Mouse (Mus musculus) limb, embryonic 13.5 days (tissue): ENCODE measurements around the gene Igfbp2. TPM values are rescaled to one million over a fixed set of nuclear protein-coding genes. Genes with fewer than 3 reads are reported as not detected.

Experiments used
- ATAC-seq: fragments of 200-750 bp; cut with Nextera tagmentation; 2 replicates; pipeline ENCODE4 v1.8.0; 2017; ENCODE audit warnings: low read depth, moderate number of reproducible peaks, moderate TSS enrichment; ENCODE audit not compliant: low FRiP score
- H3K27ac ChIP-seq: fragments of 300-500 bp; sonication (generic); 2 replicates; pipeline ENCODE4 v1.5.1; 2015; ENCODE audit warnings: inconsistent platforms, mild to moderate bottlenecking, moderate library complexity
- H3K27me3 ChIP-seq: fragments of 300-500 bp; sonication (generic); 2 replicates; pipeline ENCODE4 v1.6.1; 2015; ENCODE audit warnings: mild to moderate bottlenecking, inconsistent platforms
- H3K36me3 ChIP-seq: fragments of 300-500 bp; sonication (generic); 2 replicates; pipeline ENCODE4 v1.6.1; 2015; ENCODE audit warnings: inconsistent platforms, mild to moderate bottlenecking, moderate library complexity
- H3K4me1 ChIP-seq: fragments of 300-500 bp; sonication (generic); 2 replicates; pipeline ENCODE4 v1.6.1; 2015; ENCODE audit warnings: inconsistent platforms
- H3K4me2 ChIP-seq: fragments of 300-500 bp; sonication (generic); replicated peaks from 2 replicates; pipeline ENCODE4 v1.6.1; 2015; ENCODE audit warnings: inconsistent platforms, mild to moderate bottlenecking, moderate library complexity
- H3K4me3 ChIP-seq: fragments of 300-500 bp; sonication (generic); 2 replicates; pipeline ENCODE4 v1.5.1; 2015; ENCODE audit warnings: moderate library complexity, mild to moderate bottlenecking, inconsistent platforms
- H3K9ac ChIP-seq: fragments of 300-500 bp; sonication (generic); 2 replicates; pipeline ENCODE4 v1.6.1; 2015; ENCODE audit warnings: mild to moderate bottlenecking, inconsistent platforms
- H3K9me3 ChIP-seq: fragments of 300-500 bp; sonication (generic); 2 replicates; pipeline ENCODE4 v1.6.1; 2016; ENCODE audit warnings: inconsistent platforms
- WGBS: fragments of 180-500 bp; shearing (Covaris S2); methylation state at CpG from one replicate; pipeline ENCODE4 v1.1.7; 2015; 5-methylcytosine and 5-hydroxymethylcytosine counted together
- polyA plus RNA-seq: library from polyadenylated mRNA; unstranded; fragments of >200 nt; fragmentation: Nextera tagmentation; extraction: Ambion mirVana; gene quantifications from 2 replicates; pipeline ENCODE4 v1.2.1, GENCODE M21; 2015

Igfbp2 gene
- polyA plus RNA-seq, 1 experiment from 2014 or later = 367 TPM

- no peaks in the 10 kb centered on the region for H3K27me3 ChIP-seq
- ATAC-seq = no peak
- H3K36me3 ChIP-seq = peaks cover 31% of the 10 kb centered on the region
- no peaks in the 10 kb centered on the region for H3K4me1 ChIP-seq
- H3K4me2 ChIP-seq = no peak overlapping the region
- no peak overlapping the region for H3K27ac ChIP-seq
- H3K9ac ChIP-seq = no peak overlapping the region
- 73% methylated on average over 8 of the region's 8 CpGs for WGBS
- no peaks in the 10 kb centered on the region for H3K9me3 ChIP-seq
- H3K4me3 ChIP-seq = no peak overlapping the region
Observed at GRCm38 (mm10) chr1:72839356-72839755, 15.1 kb downstream of the Igfbp2 start.

- Histone ChIP-seq H3K27me3 (no peaks in the 10 kb centered on the region), H3K36me3 (peaks cover 33% of the 10 kb centered on the region), H3K4me3 (no peak overlapping the region), H3K27ac (no peak overlapping the region), H3K4me1 (no peaks in the 10 kb centered on the region), H3K9ac (no peak overlapping the region), H3K9me3 (no peaks in the 10 kb centered on the region), H3K4me2 (no peak overlapping the region)
- 89% methylated on average over 7 of the region's 7 CpGs for WGBS
- ATAC-seq = no peak
Observed at GRCm38 (mm10) chr1:72839791-72840190, 15.5 kb downstream of the Igfbp2 start.

GRCm38 (mm10) chr1:72842666-72843459 lies 18.6 kb downstream of the Igfbp2 start:
- no peak overlapping the region for H3K4me2 ChIP-seq
- no peak overlapping the region for H3K4me3 ChIP-seq
- no peak overlapping the region for H3K9ac ChIP-seq
- H3K27me3 ChIP-seq = no peaks in the 10 kb centered on the region
- peaks cover 25% of the 10 kb centered on the region for H3K36me3 ChIP-seq
- no peaks in the 10 kb centered on the region for H3K9me3 ChIP-seq
- WGBS = 80% methylated on average over 18 of the region's 18 CpGs
- no peak for ATAC-seq
- H3K27ac ChIP-seq = no peak overlapping the region
- no peaks in the 10 kb centered on the region for H3K4me1 ChIP-seq

GRCm38 (mm10) chr1:72844675-72845074 lies 20.4 kb downstream of the Igfbp2 start:
- no peak overlapping the region for H3K4me2 ChIP-seq
- no peaks in the 10 kb centered on the region for H3K9me3 ChIP-seq
- H3K4me3 ChIP-seq = no peak overlapping the region
- no peak overlapping the region for H3K9ac ChIP-seq
- WGBS = 94% methylated on average over 6 of the region's 6 CpGs
- no peaks in the 10 kb centered on the region for H3K27me3 ChIP-seq
- H3K36me3 ChIP-seq = peaks cover 31% of the 10 kb centered on the region
- no peak overlapping the region for H3K27ac ChIP-seq
- no peaks in the 10 kb centered on the region for H3K4me1 ChIP-seq
- no peak for ATAC-seq

GRCm38 (mm10) chr1:72847849-72848380 lies 23.6 kb downstream of the Igfbp2 start:
- WGBS = 82% methylated on average over 4 of the region's 4 CpGs
- no peak overlapping the region for H3K27ac ChIP-seq
- H3K9ac ChIP-seq = no peak overlapping the region
- ATAC-seq = no peak
- H3K9me3 ChIP-seq = no peaks in the 10 kb centered on the region
- H3K4me3 ChIP-seq = no peak overlapping the region
- peaks cover 54% of the 10 kb centered on the region for H3K36me3 ChIP-seq
- H3K4me2 ChIP-seq = no peak overlapping the region
- no peaks in the 10 kb centered on the region for H3K4me1 ChIP-seq
- H3K27me3 ChIP-seq = no peaks in the 10 kb centered on the region

- Histone ChIP-seq H3K4me3 (no peak overlapping the region), H3K9ac (no peak overlapping the region), H3K9me3 (no peaks in the 10 kb centered on the region), H3K27ac (no peak overlapping the region), H3K4me1 (no peaks in the 10 kb centered on the region), H3K4me2 (no peak overlapping the region), H3K36me3 (peaks cover 54% of the 10 kb centered on the region), H3K27me3 (no peaks in the 10 kb centered on the region)
- WGBS = 88% methylated on average over 8 of the region's 8 CpGs
- ATAC-seq = no peak
Observed at GRCm38 (mm10) chr1:72849037-72849436, 24.7 kb downstream of the Igfbp2 start.

- Histone ChIP-seq H3K36me3 (peaks cover 50% of the 10 kb centered on the region), H3K9me3 (no peaks in the 10 kb centered on the region), H3K4me1 (peaks cover 8% of the 10 kb centered on the region; the same call in 1 of the 2 replicates), H3K27me3 (no peaks in the 10 kb centered on the region), H3K4me2 (no peak overlapping the region), H3K27ac (no peak overlapping the region), H3K4me3 (no peak overlapping the region), H3K9ac (no peak overlapping the region)
- WGBS = 85% methylated on average over 1 of the region's 1 CpGs
- ATAC-seq = no peak
Observed at GRCm38 (mm10) chr1:72853759-72854158, 29.5 kb downstream of the Igfbp2 start.

GRCm38 (mm10) chr1:72854337-72855237 lies 30.3 kb downstream of the Igfbp2 start:
- ATAC-seq = no peak
- Histone ChIP-seq H3K27ac (peak overlapping the region; percentile 33; the same call in 1 of the 2 replicates), H3K27me3 (no peaks in the 10 kb centered on the region), H3K9me3 (no peaks in the 10 kb centered on the region), H3K9ac (peak overlapping the region; percentile 13; the same call in 1 of the 2 replicates), H3K4me2 (no peak overlapping the region), H3K36me3 (peaks cover 50% of the 10 kb centered on the region), H3K4me1 (peaks cover 8% of the 10 kb centered on the region; the same call in 1 of the 2 replicates), H3K4me3 (no peak overlapping the region)
- WGBS = 57% methylated on average over 10 of the region's 10 CpGs

- H3K9me3 ChIP-seq = no peaks in the 10 kb centered on the region
- H3K4me1 ChIP-seq = peaks cover 8% of the 10 kb centered on the region; the same call in 1 of the 2 replicates
- 87% methylated on average over 10 of the region's 10 CpGs for WGBS
- peaks cover 50% of the 10 kb centered on the region for H3K36me3 ChIP-seq
- H3K4me3 ChIP-seq = no peak overlapping the region
- no peak for ATAC-seq
- H3K27me3 ChIP-seq = no peaks in the 10 kb centered on the region
- H3K9ac ChIP-seq = no peak overlapping the region
- H3K27ac ChIP-seq = no peak overlapping the region
- no peak overlapping the region for H3K4me2 ChIP-seq
Observed at GRCm38 (mm10) chr1:72855729-72856128, 31.4 kb downstream of the Igfbp2 start.

GRCm38 (mm10) chr1:72856209-72856909 lies 32.1 kb downstream of the Igfbp2 start:
- no peak overlapping the region for H3K4me3 ChIP-seq
- H3K27ac ChIP-seq = no peak overlapping the region
- WGBS = 80% methylated on average over 19 of the region's 19 CpGs
- H3K27me3 ChIP-seq = no peaks in the 10 kb centered on the region
- H3K4me2 ChIP-seq = no peak overlapping the region
- H3K4me1 ChIP-seq = peaks cover 8% of the 10 kb centered on the region; the same call in 1 of the 2 replicates
- 0 out of 2 replicates have a peak, but pooled peaks have one; percentile 3 for ATAC-seq
- no peaks in the 10 kb centered on the region for H3K9me3 ChIP-seq
- H3K36me3 ChIP-seq = peaks cover 50% of the 10 kb centered on the region
- H3K9ac ChIP-seq = no peak overlapping the region

GRCm38 (mm10) chr1:72857142-72857541 lies 32.8 kb downstream of the Igfbp2 start:
- Histone ChIP-seq H3K9ac (no peak overlapping the region), H3K36me3 (peaks cover 50% of the 10 kb centered on the region), H3K4me2 (no peak overlapping the region), H3K9me3 (no peaks in the 10 kb centered on the region), H3K4me1 (peaks cover 8% of the 10 kb centered on the region; the same call in 1 of the 2 replicates), H3K4me3 (no peak overlapping the region), H3K27ac (no peak overlapping the region), H3K27me3 (no peaks in the 10 kb centered on the region)
- 85% methylated on average over 7 of the region's 7 CpGs for WGBS
- ATAC-seq = 0 out of 2 replicates have a peak, but pooled peaks have one; percentile 6
